Mouse (Mus musculus) midbrain, embryonic 11.5 days (tissue): ENCODE results near the gene Etv6. TPM values are rescaled to one million over a fixed set of nuclear protein-coding genes. Genes with fewer than 3 reads are reported as not detected.

Experiments used
- ATAC-seq: fragments of 200-750 bp; cut with Nextera tagmentation; 2 replicates; pipeline ENCODE4 v1.8.0; 2017; ENCODE audit warnings: moderate TSS enrichment, moderate library complexity; ENCODE audit not compliant: low FRiP score
- DNase-seq: peaks from one replicate; pipeline ENCODE4 v3.0.0; 2015; ENCODE audit warnings: low spot score; ENCODE audit errors: missing footprints
- H3K27ac ChIP-seq: fragments of 300-500 bp; sonication (generic); 2 replicates; pipeline ENCODE4 v1.5.1; 2014; ENCODE audit warnings: low read depth, low read length
- H3K27me3 ChIP-seq: fragments of 300-500 bp; sonication (generic); 2 replicates; pipeline ENCODE4 v1.6.1; 2014; ENCODE audit warnings: mild to moderate bottlenecking, low read length, moderate library complexity, mixed read lengths; ENCODE audit not compliant: control insufficient read depth, insufficient read depth
- H3K36me3 ChIP-seq: fragments of 300-500 bp; sonication (generic); 2 replicates; pipeline ENCODE4 v1.6.1; 2014; ENCODE audit warnings: mild to moderate bottlenecking, low read length, moderate library complexity, mixed read lengths; ENCODE audit not compliant: control insufficient read depth, insufficient read depth
- H3K4me1 ChIP-seq: fragments of 300-500 bp; sonication (generic); 2 replicates; pipeline ENCODE4 v1.6.1; 2014; ENCODE audit warnings: low read length; ENCODE audit not compliant: control insufficient read depth, insufficient read depth
- H3K4me2 ChIP-seq: fragments of 300-500 bp; sonication (generic); 2 replicates; pipeline ENCODE4 v1.6.1; 2014; ENCODE audit warnings: mild to moderate bottlenecking, moderate library complexity
- H3K4me3 ChIP-seq: fragments of 300-500 bp; sonication (generic); 2 replicates; pipeline ENCODE4 v1.5.1; 2014; ENCODE audit warnings: low read depth, low read length
- H3K9ac ChIP-seq: fragments of 300-500 bp; sonication (generic); 2 replicates; pipeline ENCODE4 v1.6.1; 2014; ENCODE audit warnings: low read length
- H3K9me3 ChIP-seq: fragments of 300-500 bp; sonication (generic); 2 replicates; pipeline ENCODE4 v1.6.1; 2016; ENCODE audit warnings: low read length; ENCODE audit not compliant: control insufficient read depth
- WGBS: fragments of 180-500 bp; shearing (Covaris S2); extraction: QIAGEN DNeasy Blood & Tissue Kit; methylation state at CpG from one replicate; pipeline ENCODE4 v1.1.7; 2014; 5-methylcytosine and 5-hydroxymethylcytosine counted together
- polyA plus RNA-seq: library from polyadenylated mRNA; unstranded; fragments of >200 nt; fragmentation: Nextera tagmentation; extraction: Ambion mirVana; gene quantifications from 2 replicates; pipeline ENCODE4 v1.2.1, GENCODE M21; 2014

Etv6 gene
- polyA plus RNA-seq, 1 experiment from 2014 or later = 14.0 TPM

DNA sequence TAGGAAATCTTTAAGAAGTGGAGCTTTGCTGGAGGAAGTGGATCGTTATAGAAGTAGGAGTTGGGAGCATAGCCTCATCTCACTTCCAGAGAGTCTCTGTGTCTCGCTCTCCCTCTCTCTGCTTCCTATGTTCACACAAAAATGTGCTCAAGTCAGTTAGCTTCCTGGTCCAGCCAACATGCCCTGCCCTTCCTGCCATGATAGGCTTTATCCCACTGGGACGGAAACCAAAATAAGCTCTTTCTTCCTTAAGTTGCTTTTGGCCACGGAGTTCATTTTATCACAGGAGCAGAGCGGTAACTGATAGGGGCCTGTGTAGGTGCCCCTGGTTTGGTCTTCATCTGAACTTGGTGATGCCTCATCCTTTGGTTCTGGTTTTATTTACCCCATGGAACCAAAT lies 132.5 kb downstream of the Etv6 start:
- no peaks in the 10 kb centered on the region for H3K36me3 ChIP-seq
- no peaks in the 10 kb centered on the region for H3K27me3 ChIP-seq
- no peaks in the 10 kb centered on the region for H3K9me3 ChIP-seq
- no peaks in the 10 kb centered on the region for H3K4me1 ChIP-seq
- 74% methylated on average over 5 of the region's 5 CpGs for WGBS
- H3K27ac ChIP-seq = no peak overlapping the region
- no peak overlapping the region for H3K4me2 ChIP-seq
- H3K4me3 ChIP-seq = no peak overlapping the region
- ATAC-seq (no peak), DNase-seq (no peak)
- no peak overlapping the region for H3K9ac ChIP-seq

DNA sequence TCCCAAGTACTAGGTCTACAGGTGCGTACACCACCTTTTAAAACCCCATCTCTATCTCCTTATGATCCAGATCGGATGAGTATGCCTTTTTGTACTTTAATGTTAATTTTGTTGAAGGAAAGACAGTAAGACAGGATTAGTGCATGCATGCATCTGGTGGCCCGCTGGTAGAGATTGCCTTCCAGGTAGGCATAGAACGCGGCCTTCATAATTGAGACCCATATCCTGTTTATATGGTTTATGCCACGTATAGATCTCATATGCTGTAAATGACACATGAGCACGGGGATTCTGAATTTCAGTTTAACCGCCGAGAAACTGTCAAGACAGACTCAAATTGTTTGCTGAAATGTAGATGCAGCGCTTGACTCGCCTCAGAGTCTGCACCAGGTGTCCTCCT lies 133.3 kb downstream of the Etv6 start:
- no peaks in the 10 kb centered on the region for H3K27me3 ChIP-seq
- no peaks in the 10 kb centered on the region for H3K36me3 ChIP-seq
- H3K4me1 ChIP-seq = no peaks in the 10 kb centered on the region
- DNase-seq (no peak), ATAC-seq (no peak)
- H3K27ac ChIP-seq = no peak overlapping the region
- H3K4me3 ChIP-seq = no peak overlapping the region
- H3K4me2 ChIP-seq = no peak overlapping the region
- WGBS = 91% methylated on average over 11 of the region's 11 CpGs
- no peaks in the 10 kb centered on the region for H3K9me3 ChIP-seq
- H3K9ac ChIP-seq = no peak overlapping the region

DNA sequence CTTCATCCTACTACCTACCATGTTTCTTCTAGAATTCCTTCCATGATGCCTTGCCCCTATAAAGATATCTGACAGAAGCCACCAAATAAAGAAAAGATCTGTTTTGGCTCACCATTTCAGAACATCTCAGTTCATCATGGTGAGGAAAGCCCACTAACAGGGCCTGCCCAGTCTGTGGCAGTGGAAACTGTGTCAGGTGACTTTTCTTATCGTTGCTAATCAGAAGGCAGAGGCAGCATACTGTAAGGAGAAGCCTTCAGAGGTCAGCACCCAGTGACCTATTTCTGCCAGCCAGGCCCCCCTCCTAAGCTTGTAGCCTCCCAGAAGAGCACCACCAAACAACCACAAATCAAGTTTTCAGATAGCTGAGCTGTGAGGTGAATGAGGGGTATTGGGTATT lies 135.7 kb downstream of the Etv6 start:
- no peak overlapping the region for H3K27ac ChIP-seq
- no peaks in the 10 kb centered on the region for H3K4me1 ChIP-seq
- H3K27me3 ChIP-seq = no peaks in the 10 kb centered on the region
- H3K4me2 ChIP-seq = no peak overlapping the region
- H3K9me3 ChIP-seq = no peaks in the 10 kb centered on the region
- DNase-seq (no peak), ATAC-seq (no peak)
- H3K4me3 ChIP-seq = no peak overlapping the region
- H3K9ac ChIP-seq = no peak overlapping the region
- no peaks in the 10 kb centered on the region for H3K36me3 ChIP-seq
- WGBS = 80% methylated on average over 1 of the region's 1 CpGs

DNA sequence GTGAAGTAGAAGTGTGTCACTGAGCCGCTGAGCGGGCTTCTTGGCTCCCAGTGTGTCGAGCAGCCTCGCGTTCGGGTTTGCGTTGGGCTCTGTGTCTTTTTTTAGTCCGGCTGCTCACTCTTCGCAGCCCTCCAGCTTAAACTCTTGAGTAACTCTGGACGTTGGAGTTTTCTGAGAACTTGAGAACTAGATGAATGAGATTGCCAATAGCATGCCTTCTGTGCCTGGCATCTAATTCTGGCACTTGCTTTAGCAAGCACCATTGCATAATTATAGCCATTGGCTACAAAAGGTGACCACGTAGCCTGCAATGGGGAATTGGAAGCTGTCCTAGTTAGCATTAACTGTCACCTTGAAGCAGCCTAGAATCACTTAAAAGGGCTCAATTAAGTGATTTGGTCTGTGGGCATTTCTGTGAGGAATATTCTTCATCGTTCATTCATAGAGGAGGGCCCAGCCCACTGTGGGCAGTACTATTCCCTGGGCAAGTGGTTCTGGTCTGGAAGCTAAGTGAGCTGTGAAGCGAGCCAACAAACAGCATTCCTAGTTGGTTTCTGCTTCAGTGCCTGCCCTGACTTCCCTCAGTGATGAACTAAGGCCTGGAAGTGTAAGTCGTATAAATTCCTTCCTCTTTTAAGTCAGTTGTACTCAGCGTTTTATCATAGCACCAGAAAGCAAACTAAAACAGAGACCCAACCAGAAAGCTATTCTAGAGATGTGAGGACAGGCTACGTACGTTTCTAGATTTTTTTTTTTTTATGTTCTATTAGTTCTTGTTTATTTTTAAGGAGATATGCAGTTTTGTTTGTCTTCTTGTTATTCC lies 136.6 kb downstream of the Etv6 start:
- Histone ChIP-seq H3K4me2 (no peak overlapping the region), H3K27me3 (no peaks in the 10 kb centered on the region), H3K4me1 (no peaks in the 10 kb centered on the region), H3K9me3 (no peaks in the 10 kb centered on the region), H3K27ac (no peak overlapping the region), H3K4me3 (no peak overlapping the region), H3K9ac (no peak overlapping the region), H3K36me3 (no peaks in the 10 kb centered on the region)
- no peak for DNase-seq
- 94% methylated on average over 17 of the region's 17 CpGs for WGBS
- no peak for ATAC-seq

DNA sequence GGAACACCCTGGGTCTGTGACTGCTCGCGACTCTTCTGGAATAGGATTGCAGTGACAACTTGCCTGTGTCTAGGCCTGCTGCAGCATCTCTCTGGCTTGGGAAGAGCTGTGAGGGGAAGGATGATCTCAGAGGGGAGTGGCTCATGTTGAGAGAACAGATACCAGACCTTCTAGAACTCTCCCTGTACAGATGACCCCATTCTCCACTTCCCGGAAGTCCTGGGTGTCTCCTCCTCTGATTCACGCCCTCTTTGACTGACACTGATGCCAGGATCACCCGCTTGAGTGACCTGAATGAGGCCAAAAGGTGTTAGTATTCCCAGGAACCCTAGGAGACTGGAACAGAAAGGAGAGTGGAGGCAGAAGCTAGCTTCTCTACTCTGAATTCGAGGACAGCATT lies 137.9 kb downstream of the Etv6 start:
- DNase-seq (no peak), ATAC-seq (no peak)
- Histone ChIP-seq H3K27me3 (no peaks in the 10 kb centered on the region), H3K36me3 (no peaks in the 10 kb centered on the region), H3K4me3 (no peak overlapping the region), H3K9me3 (no peaks in the 10 kb centered on the region), H3K27ac (no peak overlapping the region), H3K4me2 (no peak overlapping the region), H3K9ac (no peak overlapping the region), H3K4me1 (no peaks in the 10 kb centered on the region)
- 83% methylated on average over 6 of the region's 6 CpGs for WGBS

DNA sequence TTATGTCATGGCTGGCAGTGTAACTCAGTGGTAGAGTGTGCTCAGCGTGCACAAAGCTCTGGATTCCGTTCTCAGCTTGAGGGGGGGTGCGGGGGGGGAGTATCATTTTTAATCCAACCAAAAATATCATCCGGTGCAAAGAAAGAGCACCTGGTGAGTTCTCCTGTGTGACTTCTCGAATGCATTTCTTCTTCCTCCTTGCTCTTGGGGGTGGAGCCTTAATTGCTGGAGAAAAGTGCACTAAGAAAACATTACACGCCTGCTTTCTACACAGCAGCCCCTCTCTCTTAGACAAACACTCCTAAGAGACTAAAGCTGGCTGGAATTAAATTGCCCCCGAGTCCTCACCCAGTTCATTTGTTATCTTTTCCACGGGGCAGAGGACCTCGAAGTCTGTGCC lies 139.6 kb downstream of the Etv6 start:
- ATAC-seq (no peak), DNase-seq (no peak)
- Histone ChIP-seq H3K4me3 (no peak overlapping the region), H3K36me3 (no peaks in the 10 kb centered on the region), H3K27me3 (no peaks in the 10 kb centered on the region), H3K27ac (no peak overlapping the region), H3K9ac (no peak overlapping the region), H3K4me2 (no peak overlapping the region), H3K9me3 (no peaks in the 10 kb centered on the region), H3K4me1 (no peaks in the 10 kb centered on the region)
- 62% methylated on average over 9 of the region's 9 CpGs for WGBS

DNA sequence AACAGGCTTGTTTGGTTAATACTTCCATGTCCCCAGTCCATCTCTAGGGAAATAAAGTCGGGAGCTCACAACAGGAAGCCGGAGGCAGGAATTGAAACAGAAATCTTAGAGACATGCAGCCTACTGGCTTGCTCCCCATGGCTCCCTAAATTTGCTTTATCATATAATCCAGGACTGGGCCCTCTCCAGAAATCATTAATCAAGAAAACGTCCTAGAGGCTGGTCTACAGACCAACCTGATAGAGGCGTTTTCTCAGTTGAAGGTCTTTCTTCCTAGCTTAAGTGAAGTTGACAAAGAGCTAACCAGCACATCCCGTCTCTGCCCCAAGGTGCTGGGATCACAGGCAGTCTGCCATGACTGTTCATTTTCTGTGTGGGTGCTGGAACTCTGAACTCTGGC lies 141.7 kb downstream of the Etv6 start:
- ATAC-seq = no peak
- 82% methylated on average over 5 of the region's 5 CpGs for WGBS

DNA sequence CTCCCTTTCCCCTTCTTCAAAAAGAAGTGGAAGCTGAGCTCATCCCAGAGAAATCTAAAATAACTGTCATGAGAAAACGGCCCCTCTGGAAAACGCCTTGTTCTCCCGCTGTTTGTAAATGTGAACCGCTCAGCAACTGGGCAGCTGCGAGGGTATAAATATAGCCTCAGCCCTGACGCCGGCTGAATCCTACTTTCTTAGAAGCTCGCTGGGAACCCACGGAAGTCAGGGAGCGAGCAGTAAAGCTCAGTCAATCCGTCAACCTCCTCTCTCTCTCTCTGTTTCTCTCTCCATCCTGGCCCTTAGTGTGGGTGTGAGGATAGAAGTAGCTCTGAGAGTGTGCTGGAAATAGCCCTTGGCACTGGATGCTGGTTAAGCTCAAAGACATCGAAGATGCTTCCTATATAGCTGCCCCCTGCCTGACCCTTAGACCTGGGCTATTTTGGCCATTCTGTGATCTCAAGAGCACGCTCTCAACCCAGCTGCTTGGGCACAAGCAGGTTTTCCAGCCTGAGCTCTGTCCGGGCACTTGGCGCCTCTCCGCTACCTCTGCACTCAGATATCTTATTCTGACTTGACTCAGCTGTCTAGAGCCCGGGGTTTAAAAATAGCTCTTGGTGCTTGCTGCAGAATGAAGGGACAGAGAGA lies 146.9 kb downstream of the Etv6 start:
- no peak overlapping the region for H3K4me3 ChIP-seq
- no peaks in the 10 kb centered on the region for H3K27me3 ChIP-seq
- no peaks in the 10 kb centered on the region for H3K4me1 ChIP-seq
- H3K27ac ChIP-seq = no peak overlapping the region
- ATAC-seq = no peak
- no peak overlapping the region for H3K9ac ChIP-seq
- no peaks in the 10 kb centered on the region for H3K9me3 ChIP-seq
- H3K36me3 ChIP-seq = no peaks in the 10 kb centered on the region
- H3K4me2 ChIP-seq = no peak overlapping the region
- DNase-seq = no peak
- 88% methylated on average over 17 of the region's 17 CpGs for WGBS

More for the DNA sequence above, 141.7 kb downstream of the Etv6 start:
- DNase-seq = no peak
- no peaks in the 10 kb centered on the region for H3K9me3 ChIP-seq
- no peaks in the 10 kb centered on the region for H3K27me3 ChIP-seq
- no peaks in the 10 kb centered on the region for H3K36me3 ChIP-seq
- no peak overlapping the region for H3K4me2 ChIP-seq
- H3K4me3 ChIP-seq = no peak overlapping the region
- H3K4me1 ChIP-seq = no peaks in the 10 kb centered on the region
- no peak overlapping the region for H3K9ac ChIP-seq
- H3K27ac ChIP-seq = no peak overlapping the region

DNA sequence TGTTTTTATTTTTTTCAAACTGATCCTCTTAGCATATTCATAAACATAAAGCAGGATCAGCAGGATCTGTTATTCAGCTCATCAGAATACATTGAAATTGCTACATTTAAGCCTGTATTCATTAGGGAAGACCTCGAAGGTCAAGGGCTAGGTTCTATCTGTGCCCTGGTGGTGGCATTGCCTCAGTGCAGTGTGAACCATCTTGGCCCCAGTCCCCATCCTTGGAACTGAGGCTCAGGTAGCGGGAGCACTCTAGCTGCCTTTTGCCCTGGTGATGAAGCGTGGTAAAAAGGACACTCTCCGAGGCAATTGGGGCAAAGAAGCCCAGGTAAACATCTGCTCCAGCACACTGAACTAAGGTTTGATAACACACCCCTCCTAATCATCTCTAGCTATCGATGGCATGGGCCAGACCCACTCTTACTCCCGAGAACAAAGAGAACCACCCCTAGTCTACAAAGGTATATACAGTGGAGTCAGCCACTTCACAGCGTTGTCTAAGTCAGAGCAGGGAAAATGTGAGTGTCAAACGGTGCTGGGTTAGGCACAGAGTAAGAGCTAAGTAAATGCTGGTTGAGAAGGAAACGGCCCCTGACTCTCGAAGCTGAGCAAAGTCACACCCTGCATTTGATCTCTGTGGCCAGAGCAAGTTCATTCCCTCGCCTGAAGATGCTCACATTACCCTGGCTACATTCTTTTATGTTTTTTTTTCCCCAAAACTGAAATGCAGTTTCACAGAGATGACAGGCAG lies 148.3 kb downstream of the Etv6 start:
- 91% methylated on average over 11 of the region's 11 CpGs for WGBS
- ATAC-seq (no peak), DNase-seq (no peak)
- no peaks in the 10 kb centered on the region for H3K36me3 ChIP-seq
- H3K9ac ChIP-seq = no peak overlapping the region
- no peak overlapping the region for H3K4me3 ChIP-seq
- no peak overlapping the region for H3K4me2 ChIP-seq
- no peak overlapping the region for H3K27ac ChIP-seq
- H3K27me3 ChIP-seq = no peaks in the 10 kb centered on the region
- H3K9me3 ChIP-seq = no peaks in the 10 kb centered on the region
- no peaks in the 10 kb centered on the region; the same call in 1 of the 2 replicates for H3K4me1 ChIP-seq
